Mouse (Mus musculus) CH12.LX (cell line): Measurements from ENCODE around the gene Sox2. TPM values are rescaled to one million over a fixed set of nuclear protein-coding genes. Genes with fewer than 3 reads are reported as not detected.

Experiments
- DNase-seq: peaks from one replicate; pipeline ENCODE4 v3.0.0-alpha.2; 2013; ENCODE audit errors: extremely low read depth
- H3K27ac ChIP-seq: 2 replicates; pipeline ENCODE4 v1.5.1; 2012; ENCODE audit warnings: low read depth, mild to moderate bottlenecking, control low read depth, moderate library complexity; ENCODE audit not compliant: insufficient read depth
- H3K27me3 ChIP-seq: replicated peaks from 2 replicates; pipeline ENCODE3; 2012; ENCODE audit warnings: inconsistent platforms
- H3K36me3 ChIP-seq, 2 experiments: replicated peaks in 1 of 2; 2 replicates each; pipeline versions ENCODE3 to v1.6.1; 2012; ENCODE audit warnings: inconsistent platforms in 1 of 2, low read length in 1 of 2, mild to moderate bottlenecking in 1 of 2, mixed read lengths in 1 of 2, moderate library complexity in 1 of 2; ENCODE audit not compliant: control insufficient read depth in 1 of 2, insufficient read depth in 1 of 2
- H3K4me1 ChIP-seq, 2 experiments: 2 replicates each; pipeline ENCODE4 v1.6.1; 2012; ENCODE audit warnings: inconsistent platforms in 1 of 2, moderate library complexity in 1 of 2; ENCODE audit not compliant: insufficient read depth in 2 of 2, control insufficient read depth in 1 of 2
- H3K4me2 ChIP-seq: 2 replicates; pipeline ENCODE4 v1.6.1; 2012; ENCODE audit warnings: low read depth, mild to moderate bottlenecking, control low read depth; ENCODE audit not compliant: poor library complexity, insufficient read depth, severe bottlenecking
- H3K4me3 ChIP-seq, 3 experiments: fragments of 150-350 bp in 1 of 3; sonication (generic) in 1 of 3; replicated peaks in 1 of 3; 2 replicates each; pipeline versions ENCODE3 to v1.5.1; 2011 to 2012; ENCODE audit warnings: low read depth in 2 of 3, low read length in 2 of 3, mild to moderate bottlenecking in 2 of 3, moderate library complexity in 2 of 3, control low read depth in 1 of 3, improper control_type of control experiment in 1 of 3, inconsistent platforms in 1 of 3, mixed read lengths in 1 of 3; ENCODE audit not compliant: poor library complexity in 1 of 3
- H3K79me2 ChIP-seq: replicated peaks from 2 replicates; pipeline ENCODE4 v1.6.1; 2012; ENCODE audit warnings: mild to moderate bottlenecking, moderate library complexity; ENCODE audit not compliant: control insufficient read depth, poor library complexity, insufficient read depth, severe bottlenecking; ENCODE audit errors: extremely low read depth
- H3K9ac ChIP-seq: 2 replicates; pipeline ENCODE4 v1.6.1; 2012; ENCODE audit warnings: low read depth, mild to moderate bottlenecking, control low read depth, moderate library complexity; ENCODE audit not compliant: insufficient read depth
- H3K9me3 ChIP-seq: replicated peaks from 2 replicates; pipeline ENCODE3; 2012; ENCODE audit warnings: low read length, inconsistent platforms, mixed read lengths
- CHD1 ChIP-seq: IDR thresholded peaks from 2 replicates; pipeline ENCODE4 v1.6.1; 2012; ENCODE audit warnings: low read depth, low read length, improper control_type of control experiment, inconsistent platforms
- CHD2 ChIP-seq: IDR thresholded peaks from 2 replicates; pipeline ENCODE4 v1.6.1; 2011; ENCODE audit warnings: low read length, improper control_type of control experiment
- E2F4 ChIP-seq: IDR thresholded peaks from 2 replicates; pipeline ENCODE4 v1.6.1; 2011; ENCODE audit warnings: low read depth, low read length, improper control_type of control experiment; ENCODE audit not compliant: insufficient replicate concordance
- EP300 ChIP-seq: IDR thresholded peaks from 2 replicates; pipeline ENCODE4 v1.6.1; 2011; ENCODE audit warnings: low read length, improper control_type of control experiment
- ETS1 ChIP-seq: conservative IDR thresholded peaks from 2 replicates; pipeline ENCODE4 v1.6.1; 2012; ENCODE audit warnings: low read depth, mild to moderate bottlenecking, inconsistent platforms, low read length, improper control_type of control experiment, moderate library complexity
- GABPA ChIP-seq: IDR thresholded peaks from 2 replicates; pipeline ENCODE4 v1.6.1; 2012; ENCODE audit warnings: low read depth, low read length, improper control_type of control experiment, inconsistent platforms; ENCODE audit not compliant: insufficient replicate concordance
- JUND ChIP-seq: conservative IDR thresholded peaks from 2 replicates; pipeline ENCODE4 v1.6.1; 2011; ENCODE audit warnings: low read depth, low read length, improper control_type of control experiment
- KAT2A ChIP-seq: IDR thresholded peaks from 2 replicates; pipeline ENCODE4 v1.6.1; 2012; ENCODE audit warnings: low read length, improper control_type of control experiment, inconsistent platforms; ENCODE audit not compliant: insufficient replicate concordance
- MEF2A ChIP-seq: IDR thresholded peaks from 2 replicates; pipeline ENCODE4 v1.6.1; 2014; ENCODE audit warnings: low read depth, mild to moderate bottlenecking, inconsistent platforms, low read length, improper control_type of control experiment, borderline replicate concordance
- NELFE ChIP-seq: IDR thresholded peaks from 2 replicates; pipeline ENCODE4 v1.6.1; 2011; ENCODE audit warnings: low read depth, low read length, improper control_type of control experiment
- SIN3A ChIP-seq: IDR thresholded peaks from 2 replicates; pipeline ENCODE4 v1.6.1; 2012; ENCODE audit warnings: low read length, improper control_type of control experiment, inconsistent platforms
- UBTF ChIP-seq: IDR thresholded peaks from 2 replicates; pipeline ENCODE4 v1.6.1; 2012; ENCODE audit warnings: low read depth, mild to moderate bottlenecking, inconsistent platforms, low read length, improper control_type of control experiment, moderate library complexity
- ZC3H11A ChIP-seq: IDR thresholded peaks from 2 replicates; pipeline ENCODE4 v1.6.1; 2012; ENCODE audit warnings: low read depth, mild to moderate bottlenecking, inconsistent platforms, low read length, improper control_type of control experiment
- ZKSCAN1 ChIP-seq: IDR thresholded peaks from 2 replicates; pipeline ENCODE4 v1.6.1; 2012; ENCODE audit warnings: low read depth, inconsistent platforms, low read length, improper control_type of control experiment, borderline replicate concordance
- ZMIZ1 ChIP-seq: IDR thresholded peaks from 2 replicates; pipeline ENCODE4 v1.6.1; 2012; ENCODE audit warnings: low read depth, mild to moderate bottlenecking, inconsistent platforms, low read length, improper control_type of control experiment
- ZNF384 ChIP-seq: IDR thresholded peaks from 2 replicates; pipeline ENCODE4 v1.6.1; 2012; ENCODE audit warnings: low read depth, low read length, improper control_type of control experiment, inconsistent platforms
- dilution Hi-C: fragments of 300-500 bp; cut with MboI; formaldehyde crosslinking; loops from 2 replicates; pipeline ENCODE4 v1.14.3; 2020; ENCODE audit warnings: low sequenced_read_pairs; ENCODE audit not compliant: extremely low pct_unique_long_range_greater_than_20kb, extremely low pct_ligation_motif_present
- in situ Hi-C: fragments of 300-500 bp; cut with MboI; formaldehyde crosslinking; loops from 3 replicates; pipeline ENCODE4 v1.14.3; 2019; ENCODE audit warnings: low sequenced_read_pairs, low pct_ligation_motif_present, low pct_unique_long_range_greater_than_20kb, mixed read lengths
- polyA plus RNA-seq: library from polyadenylated mRNA; unstranded; fragments of >175 nt; gene quantifications from 2 replicates; pipeline ENCODE4 v1.2.1, GENCODE M21; 2012; ENCODE audit warnings: low read depth; ENCODE audit not compliant: insufficient read length
- total RNA-seq, 2 experiments: library from RNA; depleted of rRNA; stranded (reverse); fragments of 300-350 nt in 1 of 2; fragments of >200 nt in 1 of 2; gene quantifications; 2 replicates each; pipeline ENCODE4 v1.2.3; 2012 to 2014

The Sox2 gene
- total RNA-seq (2012; rRNA removed) (not detected in 2 replicates), total RNA-seq (2014; rRNA removed) (not detected in 2 replicates), polyA plus RNA-seq (not detected in 2 replicates)

- no peak within 1 kb of the TSS for H3K4me2 ChIP-seq
- no peak for DNase-seq
- H3K9ac ChIP-seq = no peak within 1 kb of the TSS
- in situ Hi-C loops = no loop called here
- TF ChIP-seq UBTF (no peak), CHD2 (no peak), SIN3A (no peak), JUND (no peak), MEF2A (no peak), KAT2A (no peak), ZNF384 (no peak), E2F4 (no peak), GABPA (no peak), ZMIZ1 (no peak), ZC3H11A (no peak)
- TF ChIP-seq, all 38 proteins: peak for 0
- dilution Hi-C loops = no loop called here
- H3K4me1 ChIP-seq = no peaks in the 10 kb centered on the region
- no peak within 1 kb of the TSS for H3K4me3 ChIP-seq
- no peak within 1 kb of the TSS for H3K27ac ChIP-seq
- peaks cover 47% of the 10 kb centered on the region for H3K9me3 ChIP-seq
- H3K27me3 ChIP-seq = no peaks in the 10 kb centered on the region
- no peaks in the 10 kb centered on the region for H3K79me2 ChIP-seq
- H3K36me3 ChIP-seq = no peaks in the 10 kb centered on the region
These were observed at the start of gene Sox2 for GRCm38 (mm10) chr3:34649726-34650620. Gene Sox2, plus strand, starts transcription at chr3:34650405.

- no peaks in the 10 kb centered on the region for H3K36me3 ChIP-seq
- peaks cover 43% of the 10 kb centered on the region for H3K9me3 ChIP-seq
- no peak for TF ChIP-seq ETS1
- no peak for TF ChIP-seq NELFE
- TF ChIP-seq ZKSCAN1 = no peak
- TF ChIP-seq ZC3H11A = no peak
- no peak for TF ChIP-seq EP300
- TF ChIP-seq CHD1 = no peak
- no peak for TF ChIP-seq ZMIZ1
- no peak for TF ChIP-seq E2F4
- no peaks in the 10 kb centered on the region for H3K27me3 ChIP-seq
- no peak overlapping the region for H3K4me2 ChIP-seq
- dilution Hi-C loops = no loop called here
- H3K9ac ChIP-seq = no peak overlapping the region
- no peak for DNase-seq
- H3K4me1 ChIP-seq = no peaks in the 10 kb centered on the region
- no peak overlapping the region for H3K4me3 ChIP-seq
- in situ Hi-C loops = no loop called here
- no peak overlapping the region for H3K27ac ChIP-seq
- H3K79me2 ChIP-seq = no peaks in the 10 kb centered on the region
These were observed 49.1 kb upstream of the Sox2 start for GRCm38 (mm10) chr3:34601116-34601515.
